In genomic region chr8:22149643-22150344, GRCm38 (mm10) we compare ENCODE assay signal across 19 mouse cellular contexts. TPM values are rescaled to one million over a fixed set of nuclear protein-coding genes. Genes with fewer than 3 reads are reported as not detected.
DNase-seq lines count a peak whose midpoint lies in the region; ATAC-seq and TF ChIP-seq lines count a peak whose summit lies in the region.
"Had no signal": no experiment of that assay in that cellular context is flagged by ENCODE, and none has a peak within 500 bp of the region (broad histone marks: within the 10 kb centered on the region; RNA-seq: fewer than 3 reads in every experiment).

No protein-coding gene starts in this region.

- no peak overlapping the region for H3K9ac ChIP-seq in heart, adult 2 months (ENCODE audit: low read depth, low read length)
- H3K9ac ChIP-seq in heart, embryonic 15.5 days = no peak overlapping the region
- no peak overlapping the region for H3K9ac ChIP-seq in heart, embryonic 11.5 days (ENCODE audit: low read depth, low read length)
- H3K9ac ChIP-seq in kidney, embryonic 16.5 days (replicated peaks; ENCODE audit: low read length) = no peak overlapping the region
- no peak overlapping the region for H3K9ac ChIP-seq in lung, embryonic 15.5 days
- H3K9ac ChIP-seq: embryonic facial prominence, embryonic 12.5 days; forebrain, embryonic 12.5 days; forebrain, postnatal 0 days; hindbrain, embryonic 13.5 days had no signal

- no peaks in the 10 kb centered on the region for H3K79me2 ChIP-seq in heart, adult 2 months (replicated peaks; ENCODE audit: control insufficient read depth, insufficient read depth, low read length)

- H3K27me3 ChIP-seq in heart, adult 2 months (ENCODE audit: control insufficient read depth, insufficient read depth, low read length) = no peaks in the 10 kb centered on the region
- no peaks in the 10 kb centered on the region for H3K27me3 ChIP-seq in heart, embryonic 15.5 days
- no peaks in the 10 kb centered on the region for H3K27me3 ChIP-seq in heart, embryonic 11.5 days (ENCODE audit: control insufficient read depth, insufficient read depth, low read length)
- H3K27me3 ChIP-seq in kidney, embryonic 16.5 days (ENCODE audit: insufficient read depth, low read length) = no peaks in the 10 kb centered on the region
- H3K27me3 ChIP-seq in lung, embryonic 15.5 days = no peaks in the 10 kb centered on the region
- H3K27me3 ChIP-seq: embryonic facial prominence, embryonic 12.5 days; forebrain, embryonic 12.5 days; hindbrain, embryonic 13.5 days had no signal

- TF ChIP-seq CTCF in heart, adult 2 months (IDR thresholded peaks at IDR 0.05) = no peak

- no peaks in the 10 kb centered on the region for H3K4me1 ChIP-seq in heart, adult 2 months (ENCODE audit: control insufficient read depth, insufficient read depth, low read length)
- peaks cover 5% of the 10 kb centered on the region; the same call in 1 of the 2 replicates for H3K4me1 ChIP-seq in heart, embryonic 15.5 days (replicated peaks)
- no peaks in the 10 kb centered on the region for H3K4me1 ChIP-seq in heart, embryonic 11.5 days (ENCODE audit: control insufficient read depth, insufficient read depth, low read length)
- peaks cover 4% of the 10 kb centered on the region; the same call in 1 of the 2 replicates for H3K4me1 ChIP-seq in kidney, embryonic 16.5 days (ENCODE audit: insufficient read depth, low read length)
- peaks cover 7% of the 10 kb centered on the region for H3K4me1 ChIP-seq in lung, embryonic 15.5 days
- H3K4me1 ChIP-seq: embryonic facial prominence, embryonic 12.5 days; forebrain, embryonic 12.5 days; hindbrain, embryonic 13.5 days had no signal

- WGBS in heart, adult 2 months = 78% methylated on average over 11 of the region's 11 CpGs
- WGBS in heart, embryonic 15.5 days = 74% methylated on average over 11 of the region's 11 CpGs
- 87% methylated on average over 11 of the region's 11 CpGs for whole genome bisulfite sequencing in heart, embryonic 11.5 days (ENCODE audit: insufficient replicate concordance)
- WGBS in kidney, embryonic 16.5 days = 78% methylated on average over 11 of the region's 11 CpGs
- WGBS in lung, embryonic 15.5 days = 50% methylated on average over 11 of the region's 11 CpGs

- no peak overlapping the region for H3K4me2 ChIP-seq in heart, embryonic 15.5 days
- H3K4me2 ChIP-seq in heart, embryonic 11.5 days = no peak overlapping the region
- H3K4me2 ChIP-seq in kidney, embryonic 16.5 days (replicated peaks; ENCODE audit: low read depth, low read length) = no peak overlapping the region
- H3K4me2 ChIP-seq in lung, embryonic 15.5 days = peak overlapping the region; percentile 17; the same call in 1 of the 2 replicates
- H3K4me2 ChIP-seq: embryonic facial prominence, embryonic 12.5 days; forebrain, embryonic 12.5 days; hindbrain, embryonic 13.5 days had no signal

- no peak for ATAC-seq in heart, embryonic 15.5 days (replicated peaks; ENCODE audit: insufficient number of reproducible peaks, insufficient read depth, low FRiP score, low read depth)
- no peak for ATAC-seq in heart, embryonic 11.5 days (replicated peaks; ENCODE audit: insufficient number of reproducible peaks, low FRiP score, low TSS enrichment)
- no peak for ATAC-seq in kidney, embryonic 16.5 days (ENCODE audit: low FRiP score, low TSS enrichment)
- ATAC-seq in lung, embryonic 15.5 days (ENCODE audit: borderline replicate concordance, extremely low read depth, low FRiP score, low TSS enrichment) = peak; percentile 64
- ATAC-seq: forebrain, postnatal 0 days; hindbrain, postnatal 0 days had no signal

- TF ChIP-seq POLR2A in heart, adult 2 months (IDR thresholded peaks at IDR 0.05; ENCODE audit: insufficient read depth, low read depth, low read length) = no peak

- H3K27ac ChIP-seq in heart, adult 2 months = no peak overlapping the region
- H3K27ac ChIP-seq in heart, embryonic 15.5 days = peak overlapping the region; percentile 13; the same call in 1 of the 2 replicates
- no peak overlapping the region for H3K27ac ChIP-seq in heart, embryonic 11.5 days (ENCODE audit: low read depth, low read length)
- 0 out of 2 replicates have a peak overlapping the region, but pooled peaks have one; percentile 14 for H3K27ac ChIP-seq in kidney, embryonic 16.5 days (ENCODE audit: low read length)
- peak overlapping the region; percentile 65 for H3K27ac ChIP-seq in lung, embryonic 15.5 days
- H3K27ac ChIP-seq: embryonic facial prominence, embryonic 12.5 days; forebrain, embryonic 12.5 days; hindbrain, embryonic 13.5 days; hindbrain, postnatal 0 days had no signal

- H3K36me3 ChIP-seq in heart, adult 2 months (ENCODE audit: control insufficient read depth, insufficient read depth, low read length) = no peaks in the 10 kb centered on the region
- H3K36me3 ChIP-seq in heart, embryonic 15.5 days = peaks cover 6% of the 10 kb centered on the region; the same call in 1 of the 2 replicates
- H3K36me3 ChIP-seq in heart, embryonic 11.5 days (ENCODE audit: control insufficient read depth, insufficient read depth, low read length) = 0 out of 2 replicates have a peak, but pooled peaks cover 7% of the 10 kb centered on the region
- peaks cover 3% of the 10 kb centered on the region; the same call in 1 of the 2 replicates for H3K36me3 ChIP-seq in kidney, embryonic 16.5 days (ENCODE audit: insufficient read depth, low read length)
- 0 out of 2 replicates have a peak, but pooled peaks cover 7% of the 10 kb centered on the region for H3K36me3 ChIP-seq in lung, embryonic 15.5 days

- intact Hi-C loops in heart, adult 2 months (cut with DNase I) = no loop called here

- peak; percentile 46 for DNase-seq in heart, adult 11 months
- DNase-seq in heart, adult 2 months = no peak
- DNase-seq in kidney, postnatal 4 days = no peak
- no peak for DNase-seq in lung, postnatal 10 days
- DNase-seq: cerebellum, adult 11 months; cerebellum, adult 8-10 months; forebrain, postnatal 0 days; gastrocnemius, postnatal 14 days had no signal

- H3K4me3 ChIP-seq in heart, adult 2 months = no peak overlapping the region
- H3K4me3 ChIP-seq in heart, embryonic 15.5 days = no peak overlapping the region
- H3K4me3 ChIP-seq in heart, embryonic 11.5 days (ENCODE audit: low read depth, low read length) = no peak overlapping the region
- H3K4me3 ChIP-seq in kidney, embryonic 16.5 days (ENCODE audit: low read length) = no peak overlapping the region
- no peak overlapping the region for H3K4me3 ChIP-seq in lung, embryonic 15.5 days
- H3K4me3 ChIP-seq: embryonic facial prominence, embryonic 12.5 days; forebrain, embryonic 12.5 days; hindbrain, embryonic 13.5 days had no signal

- no peaks in the 10 kb centered on the region for H3K9me3 ChIP-seq in heart, embryonic 15.5 days (replicated peaks)
- H3K9me3 ChIP-seq in heart, embryonic 11.5 days (replicated peaks; ENCODE audit: control insufficient read depth, low read length) = no peaks in the 10 kb centered on the region
- H3K9me3 ChIP-seq in kidney, embryonic 16.5 days (ENCODE audit: low read length) = no peaks in the 10 kb centered on the region
- no peaks in the 10 kb centered on the region for H3K9me3 ChIP-seq in lung, embryonic 15.5 days
- H3K9me3 ChIP-seq: embryonic facial prominence, embryonic 12.5 days; forebrain, embryonic 12.5 days; hindbrain, embryonic 13.5 days had no signal

- TF ChIP-seq EP300 in heart, adult 2 months (IDR thresholded peaks at IDR 0.05; ENCODE audit: insufficient read depth, low read depth, low read length) = no peak

RNA-seq across cellular contexts. Expression of gene Nek3, which starts 16.4 kb away (rescaled TPM):
- total RNA-seq in heart, adult 2 months (2021) = 1 to 10 TPM; 1.4 to 2.1 TPM
- 1.00 and 1.9 TPM in 2 replicates for polyA plus RNA-seq in heart, adult 2 months (2012; rRNA removed)
- polyA plus RNA-seq in heart, embryonic 15.5 days (2015; fragmentation: Nextera tagmentation; extraction: Ambion mirVana) = 4.3 and 4.5 TPM in 2 replicates
- polyA plus RNA-seq in heart, embryonic 11.5 days (2014; fragmentation: Nextera tagmentation; extraction: Ambion mirVana) = 5.8 and 7.8 TPM in 2 replicates
- 5.9 and 7.2 TPM in 2 replicates for polyA plus RNA-seq in kidney, embryonic 16.5 days (2015; fragmentation: Nextera tagmentation; extraction: Ambion mirVana)
- polyA plus RNA-seq in lung, embryonic 15.5 days (2015; fragmentation: Nextera tagmentation; extraction: Ambion mirVana) = 5.0 and 6.0 TPM in 2 replicates

RNA-seq across cellular contexts. Expression of gene Nek5, which starts 24.9 kb away (rescaled TPM):
- not detected for total RNA-seq in heart, adult 2 months (2021)
- 0.12 and 0.23 TPM in 2 replicates for polyA plus RNA-seq in heart, adult 2 months (2012; rRNA removed)
- 0.26 and 0.43 TPM in 2 replicates for polyA plus RNA-seq in heart, embryonic 15.5 days (2015; fragmentation: Nextera tagmentation; extraction: Ambion mirVana)
- polyA plus RNA-seq in heart, embryonic 11.5 days (2014; fragmentation: Nextera tagmentation; extraction: Ambion mirVana) = 0.27 TPM in 1 of 2 replicates, not detected in the other
- 0.32 and 0.59 TPM in 2 replicates for polyA plus RNA-seq in kidney, embryonic 16.5 days (2015; fragmentation: Nextera tagmentation; extraction: Ambion mirVana)
- 1.0 TPM in 2 replicates for polyA plus RNA-seq in lung, embryonic 15.5 days (2015; fragmentation: Nextera tagmentation; extraction: Ambion mirVana)
- total RNA-seq: gastrocnemius, postnatal 14 days; hematopoietic stem cell, adult 5-6 weeks; MEL had no signal
- polyA plus RNA-seq: C2C12 had no signal

RNA-seq across cellular contexts. Expression of gene Ckap2, which starts 35.8 kb away (rescaled TPM):
- total RNA-seq in heart, adult 2 months (2021) = under 1 TPM; 0.11 to 0.29 TPM
- polyA plus RNA-seq in heart, adult 2 months (2012; rRNA removed) = 0.21 and 0.53 TPM in 2 replicates
- 30.2 and 31.2 TPM in 2 replicates for polyA plus RNA-seq in heart, embryonic 15.5 days (2015; fragmentation: Nextera tagmentation; extraction: Ambion mirVana)
- 37.4 and 37.6 TPM in 2 replicates for polyA plus RNA-seq in heart, embryonic 11.5 days (2014; fragmentation: Nextera tagmentation; extraction: Ambion mirVana)
- 38.5 and 40.6 TPM in 2 replicates for polyA plus RNA-seq in kidney, embryonic 16.5 days (2015; fragmentation: Nextera tagmentation; extraction: Ambion mirVana)
- 51.8 and 56.0 TPM in 2 replicates for polyA plus RNA-seq in lung, embryonic 15.5 days (2015; fragmentation: Nextera tagmentation; extraction: Ambion mirVana)

RNA-seq across cellular contexts. Expression of gene Vps36, which starts 42.8 kb away (rescaled TPM):
- 10 to 100 TPM; 25.2 to 27.0 TPM for total RNA-seq in heart, adult 2 months (2021)
- polyA plus RNA-seq in heart, adult 2 months (2012; rRNA removed) = 9.9 and 16.2 TPM in 2 replicates
- polyA plus RNA-seq in heart, embryonic 15.5 days (2015; fragmentation: Nextera tagmentation; extraction: Ambion mirVana) = 20.5 and 21.7 TPM in 2 replicates
- polyA plus RNA-seq in heart, embryonic 11.5 days (2014; fragmentation: Nextera tagmentation; extraction: Ambion mirVana) = 27.7 and 29.6 TPM in 2 replicates
- polyA plus RNA-seq in kidney, embryonic 16.5 days (2015; fragmentation: Nextera tagmentation; extraction: Ambion mirVana) = 35.8 and 39.5 TPM in 2 replicates
- polyA plus RNA-seq in lung, embryonic 15.5 days (2015; fragmentation: Nextera tagmentation; extraction: Ambion mirVana) = 43.9 and 47.6 TPM in 2 replicates

Comparison
In these comparisons a context has a peak if more than half of its experiments do, and no peak if none do; other contexts are left out.
1. H3K27ac ChIP-seq: peak in heart, embryonic 15.5 days (single experiment), kidney, embryonic 16.5 days (single experiment) and lung, embryonic 15.5 days (single experiment); none in heart, adult 2 months (single experiment) and heart, embryonic 11.5 days (single experiment).
2. RNA of gene Ckap2, which starts 35.8 kb away (polyA plus RNA-seq): 51.8 to 56.0 TPM in lung, embryonic 15.5 days, 38.5 to 40.6 TPM in kidney, embryonic 16.5 days, 37.4 to 37.6 TPM in heart, embryonic 11.5 days and 30.2 to 31.2 TPM in heart, embryonic 15.5 days; 0.21 to 0.53 TPM in heart, adult 2 months; every median in the first group is over 10 times any median in the second.